Comparison of ENCODE assay signal across 16 mouse cellular contexts in genomic region chr16:96370213-96370612, GRCm38 (mm10).
DNase-seq lines count a peak whose midpoint lies in the region; ATAC-seq and TF ChIP-seq lines count a peak whose summit lies in the region.
"Had no signal": no experiment of that assay in that cellular context is flagged by ENCODE, and none has a peak within 500 bp of the region (broad histone marks: within the 10 kb centered on the region; RNA-seq: fewer than 3 reads in every experiment).

No protein-coding gene starts in this region.

- no peaks in the 10 kb centered on the region for H3K36me3 ChIP-seq in kidney, postnatal 0 days (ENCODE audit: insufficient read depth, low read length)
- no peaks in the 10 kb centered on the region for H3K36me3 ChIP-seq in stomach, embryonic 14.5 days (ENCODE audit: control insufficient read depth, insufficient read depth, low read length)
- H3K36me3 ChIP-seq: hindbrain, embryonic 13.5 days; limb, embryonic 12.5 days had no signal

- 0 out of 2 replicates have a peak, but pooled peaks have one; percentile 33 for ATAC-seq in kidney, postnatal 0 days (replicated peaks; ENCODE audit: low FRiP score, low read depth)
- ATAC-seq in granulocyte monocyte progenitor cell, adult 5-6 weeks (replicated peaks; ENCODE audit: poor library complexity, severe bottlenecking), result peak; percentile 99
- ATAC-seq in stomach, embryonic 14.5 days (ENCODE audit: insufficient number of reproducible peaks, insufficient read depth, low FRiP score, low read depth), result 0 out of 2 replicates have a peak, but pooled peaks have one; percentile 53
- ATAC-seq: activated CD4-positive, CD25-positive, alpha-beta regulatory T cell, adult 4 months; forebrain, embryonic 14.5 days had no signal

- H3K4me1 ChIP-seq in kidney, postnatal 0 days (replicated peaks; ENCODE audit: insufficient read depth, low read length), result no peaks in the 10 kb centered on the region
- H3K4me1 ChIP-seq in stomach, embryonic 14.5 days (ENCODE audit: control insufficient read depth, insufficient read depth, low read length), result no peaks in the 10 kb centered on the region
- H3K4me1 ChIP-seq: hindbrain, embryonic 13.5 days; limb, embryonic 12.5 days had no signal

- H3K9me3 ChIP-seq in kidney, postnatal 0 days (replicated peaks; ENCODE audit: low read length), result no peaks in the 10 kb centered on the region
- H3K9me3 ChIP-seq in stomach, embryonic 14.5 days (ENCODE audit: control insufficient read depth, low read depth, low read length), result no peaks in the 10 kb centered on the region
- H3K9me3 ChIP-seq: hindbrain, embryonic 13.5 days; limb, embryonic 12.5 days had no signal

- no peak overlapping the region for H3K4me3 ChIP-seq in kidney, postnatal 0 days (replicated peaks; ENCODE audit: low read depth, low read length)
- H3K4me3 ChIP-seq in stomach, embryonic 14.5 days (ENCODE audit: low read depth, low read length), result no peak overlapping the region
- H3K4me3 ChIP-seq: hindbrain, embryonic 13.5 days; limb, embryonic 12.5 days had no signal

- no peak for TF ChIP-seq CTCF in kidney, postnatal 0 days (IDR thresholded peaks at IDR 0.05; ENCODE audit: low read depth)

- DNase-seq in kidney, postnatal 0 days (ENCODE audit: low spot score), result no peak
- DNase-seq in kidney, adult 8-10 months, result no peak
- peak; percentile 64 for DNase-seq in lung, postnatal 36 days
- DNase-seq in cerebellum, adult 11 months, result no peak
- DNase-seq in left cerebral cortex, adult 9 months (ENCODE audit: low spot score in 2 of 2), result no peak
- no peak for DNase-seq in layer of hippocampus, postnatal 14 days (ENCODE audit: low spot score in 2 of 2)
- DNase-seq: cerebellum, postnatal 36 days; gastrocnemius, postnatal 10 days; layer of hippocampus, postnatal 36 days; thymus, adult 18-20 months had no signal

- H3K9ac ChIP-seq in kidney, postnatal 0 days (ENCODE audit: low read depth, low read length), result no peak overlapping the region
- no peak overlapping the region for H3K9ac ChIP-seq in stomach, embryonic 14.5 days (replicated peaks; ENCODE audit: low read depth, low read length)
- H3K9ac ChIP-seq: hindbrain, embryonic 13.5 days; limb, embryonic 12.5 days had no signal

- H3K27me3 ChIP-seq in kidney, postnatal 0 days (ENCODE audit: insufficient read depth, low read length), result no peaks in the 10 kb centered on the region
- H3K27me3 ChIP-seq in stomach, embryonic 14.5 days (ENCODE audit: control insufficient read depth, insufficient read depth, low read length), result no peaks in the 10 kb centered on the region
- H3K27me3 ChIP-seq: hindbrain, embryonic 13.5 days; limb, embryonic 12.5 days had no signal

- no peak overlapping the region for H3K4me2 ChIP-seq in kidney, postnatal 0 days (ENCODE audit: low read length)
- H3K4me2 ChIP-seq in stomach, embryonic 14.5 days (replicated peaks; ENCODE audit: low read depth, low read length), result no peak overlapping the region
- H3K4me2 ChIP-seq: hindbrain, embryonic 13.5 days; limb, embryonic 12.5 days had no signal

- 69% methylated on average over 2 of the region's 2 CpGs for WGBS in kidney, postnatal 0 days
- 53% methylated on average over 2 of the region's 2 CpGs for WGBS in stomach, embryonic 14.5 days

- H3K27ac ChIP-seq in kidney, postnatal 0 days, result 0 out of 2 replicates have a peak overlapping the region, but pooled peaks have one; percentile 1
- no peak overlapping the region for H3K27ac ChIP-seq in stomach, embryonic 14.5 days (ENCODE audit: low read length)
- H3K27ac ChIP-seq: hindbrain, embryonic 13.5 days; limb, embryonic 12.5 days had no signal

Comparison
In these comparisons a context has a peak if more than half of its experiments do, and no peak if none do; other contexts are left out.
1. ATAC-seq: peak in every context shown above with its lines; median percentile 99 in granulocyte monocyte progenitor cell, adult 5-6 weeks; 53 in stomach, embryonic 14.5 days; 33 in kidney, postnatal 0 days.